Mouse (Mus musculus): ENCODE results near the gene Tsn. TPM values are rescaled to one million over a fixed set of nuclear protein-coding genes. Genes with fewer than 3 reads are reported as not detected.
A peak's percentile ranks its signal among the peaks of the same experiment; 100 is the strongest.

Tsn gene
- total RNA-seq (2021): 10 to 100 TPM; 63.0 to 66.6 TPM
- polyA plus RNA-seq (2012; rRNA removed): 30.9 and 46.3 TPM in 2 replicates
- long read RNA-seq, full-length matches to known transcripts: 53 of 58 reads
- long read RNA-seq, partial matches to known transcripts: 0 of 58 reads
- long read RNA-seq, other reads (novel, unspliced or antisense): 5 of 58 reads

DNA sequence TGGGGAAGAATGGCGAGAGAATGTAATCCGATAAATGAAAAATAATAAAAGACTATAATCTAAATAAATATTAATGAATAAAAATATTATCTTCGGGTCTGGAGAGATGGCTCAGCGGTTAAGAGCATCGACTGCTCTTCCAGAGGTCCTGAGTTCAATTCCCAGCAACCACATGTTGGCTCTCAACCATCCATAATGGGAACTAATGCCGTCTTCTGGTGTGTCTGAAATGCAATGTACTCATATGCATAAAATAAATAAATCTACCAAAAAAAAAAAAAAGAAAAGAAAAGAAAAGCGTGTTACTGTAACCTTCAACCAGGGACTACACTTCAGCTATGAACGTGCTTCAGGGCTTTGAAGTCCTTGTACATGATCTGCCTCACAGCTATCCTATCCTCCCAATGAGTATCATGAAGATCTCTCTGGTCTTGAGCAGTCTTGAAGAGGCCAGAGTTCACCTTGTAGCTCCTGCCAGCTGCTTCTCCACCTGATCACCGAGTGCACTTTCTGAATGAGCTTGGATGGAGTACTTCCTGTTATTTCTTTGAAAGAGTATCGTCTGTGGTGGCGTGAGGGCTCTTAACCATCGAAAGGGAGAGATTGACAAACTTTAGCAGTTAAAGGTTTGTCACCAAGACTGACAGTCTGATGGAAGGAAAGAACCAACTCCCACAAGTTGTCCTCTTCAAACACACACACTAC is at the start of gene Tsn:
Gene Tsn (minus strand): TSS at position 118 of the 705 bp plus-strand sequence.
- intact Hi-C loops (cut with DNase I): no loop called here
- DNase-seq: no peak
- Histone ChIP-seq H3K9ac (ENCODE audit: low read depth, low read length) (peak within 1 kb of the TSS; percentile 97), H3K4me3 (peak within 1 kb of the TSS; percentile 76), H3K36me3 (ENCODE audit: control insufficient read depth, insufficient read depth, low read length) (peaks cover 2% of the 10 kb centered on the region; the same call in 1 of the 2 replicates), H3K4me1 (ENCODE audit: control insufficient read depth, insufficient read depth, low read length) (peaks cover 2% of the 10 kb centered on the region; the same call in 1 of the 2 replicates), H3K27me3 (ENCODE audit: control insufficient read depth, insufficient read depth, low read length) (no peaks in the 10 kb centered on the region), H3K79me2 (replicated peaks; ENCODE audit: control insufficient read depth, insufficient read depth, low read length) (no peaks in the 10 kb centered on the region), H3K27ac (peak within 1 kb of the TSS; percentile 91)
- TF ChIP-seq EP300 (IDR thresholded peaks at IDR 0.05; ENCODE audit: insufficient read depth, low read depth, low read length) (no peak), CTCF (IDR thresholded peaks at IDR 0.05) (no peak), POLR2A (IDR thresholded peaks at IDR 0.05; ENCODE audit: insufficient read depth, low read depth, low read length) (no peak)
- 42% methylated on average over 12 of the region's 12 CpGs for WGBS

DNA sequence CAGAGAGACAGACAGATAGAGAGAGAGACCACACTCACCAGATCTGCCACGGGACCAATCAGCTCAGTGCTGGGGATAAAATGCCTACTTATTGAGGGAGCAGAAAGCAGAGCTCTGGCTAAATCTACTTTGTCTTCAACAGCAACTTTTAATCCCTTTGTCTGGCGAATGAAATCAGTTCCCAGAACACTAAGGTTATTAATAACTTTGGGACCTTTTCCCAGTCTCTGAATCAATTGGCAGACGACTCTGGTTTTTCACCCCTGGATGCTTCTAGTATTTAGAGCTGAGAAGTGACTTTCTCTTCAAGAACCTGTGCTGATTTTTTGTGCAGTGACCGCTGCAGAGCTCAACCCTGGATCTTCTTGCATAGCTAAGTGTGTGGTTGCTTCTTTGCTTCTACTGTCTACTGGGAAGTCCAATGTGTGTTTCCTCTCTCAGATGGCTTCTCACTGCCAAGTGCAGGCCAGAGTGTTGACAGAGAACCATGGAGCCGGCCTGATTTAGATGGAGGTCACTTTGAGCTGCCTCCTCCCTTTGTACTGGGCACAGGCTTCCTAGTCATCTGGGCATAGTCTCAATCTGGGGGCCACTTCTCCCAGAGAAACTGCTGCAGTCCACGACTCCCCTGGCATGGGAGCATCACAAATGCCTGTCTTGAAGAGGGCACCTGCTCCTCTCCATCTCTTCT is 47.7 kb upstream of the Tsn start:
- 32% methylated on average over 6 of the region's 6 CpGs for WGBS
- H3K4me3 ChIP-seq: no peak overlapping the region
- H3K36me3 ChIP-seq (ENCODE audit: control insufficient read depth, insufficient read depth, low read length): no peaks in the 10 kb centered on the region
- intact Hi-C loops (cut with DNase I): loop anchor here (2.0 kb wide), 1 partner anchor 16 kb away; no protein-coding TSS in a partner anchor
- H3K9ac ChIP-seq (ENCODE audit: low read depth, low read length): peak overlapping the region; percentile 44
- peaks cover 7% of the 10 kb centered on the region; the same call in 1 of the 2 replicates for H3K4me1 ChIP-seq (ENCODE audit: control insufficient read depth, insufficient read depth, low read length)
- H3K27ac ChIP-seq: peak overlapping the region; percentile 89
- H3K27me3 ChIP-seq (ENCODE audit: control insufficient read depth, insufficient read depth, low read length): no peaks in the 10 kb centered on the region
- TF ChIP-seq EP300 (IDR thresholded peaks at IDR 0.05; ENCODE audit: insufficient read depth, low read depth, low read length) (0 out of 2 replicates have a peak, but pooled peaks have one; percentile 11), POLR2A (IDR thresholded peaks at IDR 0.05; ENCODE audit: insufficient read depth, low read depth, low read length) (no peak), CTCF (IDR thresholded peaks at IDR 0.05) (no peak)
- DNase-seq: peak; percentile 37 to 71
- no peaks in the 10 kb centered on the region for H3K79me2 ChIP-seq (replicated peaks; ENCODE audit: control insufficient read depth, insufficient read depth, low read length)

DNA sequence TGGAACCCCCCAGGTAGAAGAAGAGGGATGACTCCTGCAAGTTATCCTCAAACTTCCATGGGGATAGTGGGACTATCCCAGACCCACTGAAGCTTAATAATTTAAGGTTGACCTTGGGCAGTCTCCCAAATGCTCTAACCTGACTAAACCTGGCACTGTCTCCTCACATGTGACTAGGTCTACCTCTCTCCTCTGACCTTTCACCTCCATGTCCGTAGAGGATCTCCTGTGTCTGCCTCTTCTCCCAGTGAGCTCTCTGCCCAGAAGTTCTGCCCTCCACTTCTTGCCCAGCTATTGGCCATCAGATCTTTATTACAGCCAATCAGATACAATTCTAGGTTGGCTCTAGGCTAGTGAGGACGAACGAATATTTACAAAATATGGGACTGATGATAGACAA is 38.4 kb upstream of the Tsn start:
- no peaks in the 10 kb centered on the region for H3K4me1 ChIP-seq (ENCODE audit: control insufficient read depth, insufficient read depth, low read length)
- no peak overlapping the region for H3K4me3 ChIP-seq
- 66% methylated on average over 3 of the region's 3 CpGs for WGBS
- H3K27ac ChIP-seq: no peak overlapping the region
- no peak for DNase-seq
- H3K36me3 ChIP-seq (ENCODE audit: control insufficient read depth, insufficient read depth, low read length): no peaks in the 10 kb centered on the region
- H3K79me2 ChIP-seq (replicated peaks; ENCODE audit: control insufficient read depth, insufficient read depth, low read length): no peaks in the 10 kb centered on the region
- no peak for TF ChIP-seq POLR2A (IDR thresholded peaks at IDR 0.05; ENCODE audit: insufficient read depth, low read depth, low read length)
- no peak for TF ChIP-seq CTCF (IDR thresholded peaks at IDR 0.05)
- no peak for TF ChIP-seq EP300 (IDR thresholded peaks at IDR 0.05; ENCODE audit: insufficient read depth, low read depth, low read length)
- intact Hi-C loops (cut with DNase I): no loop called here
- H3K27me3 ChIP-seq (ENCODE audit: control insufficient read depth, insufficient read depth, low read length): no peaks in the 10 kb centered on the region
- H3K9ac ChIP-seq (ENCODE audit: low read depth, low read length): no peak overlapping the region

DNA sequence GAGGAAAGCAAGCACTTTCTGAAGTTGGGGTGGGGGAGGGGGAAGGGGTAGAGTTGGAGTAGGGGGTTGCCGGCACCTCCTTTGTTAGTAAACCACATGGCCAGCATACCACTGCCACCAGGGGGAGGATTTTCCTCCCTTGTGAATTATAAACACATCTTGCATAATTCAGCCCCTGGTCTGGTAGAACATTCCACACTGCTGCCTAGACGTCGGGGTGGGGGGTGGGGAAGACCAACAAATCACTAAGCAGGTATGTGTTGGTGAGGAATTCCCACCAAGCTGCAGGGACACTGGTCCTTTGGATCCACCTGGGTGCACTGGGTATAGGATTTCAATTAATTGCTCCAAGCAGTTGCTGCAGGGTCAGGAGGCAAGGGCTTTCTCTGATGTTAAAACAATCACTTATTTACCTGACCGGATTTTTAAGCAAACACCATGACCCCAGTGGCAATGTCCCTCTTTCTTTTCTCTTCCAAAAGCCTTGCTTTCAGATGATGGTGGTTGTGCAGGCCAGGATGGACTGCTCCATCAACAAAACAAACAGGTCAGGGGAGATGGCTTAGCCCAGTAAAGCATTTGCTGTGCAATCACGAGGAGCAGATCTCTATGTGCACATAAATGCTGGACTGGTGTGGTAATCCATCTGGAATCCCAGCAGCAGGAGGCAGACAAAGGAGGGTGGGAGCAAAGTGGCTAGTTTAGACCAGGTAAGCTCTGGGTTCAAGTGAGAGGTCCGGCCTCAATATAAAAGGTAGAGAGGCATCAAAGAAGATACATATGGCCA is 32.3 kb upstream of the Tsn start:
- 37% methylated on average over 6 of the region's 6 CpGs for WGBS

DNA sequence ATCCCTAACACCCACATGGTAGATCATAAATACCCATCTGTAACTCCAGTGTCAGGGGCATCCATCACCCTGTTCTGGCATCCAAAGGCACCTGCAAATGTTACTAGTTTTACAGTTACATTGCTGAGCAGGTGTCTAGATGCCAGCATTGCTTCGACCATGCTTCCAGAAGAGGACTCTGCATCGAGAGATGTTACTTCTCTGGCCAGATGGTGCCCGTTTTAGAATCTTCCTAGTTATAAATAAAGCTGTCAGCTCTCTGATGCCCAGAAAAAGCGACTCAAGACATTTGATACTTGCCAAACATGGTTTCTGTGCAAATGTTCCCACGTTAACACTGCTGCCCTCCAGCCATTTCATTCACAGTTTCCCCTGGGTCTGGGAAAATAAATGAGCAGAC is 26.4 kb upstream of the Tsn start:
- Histone ChIP-seq H3K27ac (no peak overlapping the region), H3K27me3 (ENCODE audit: control insufficient read depth, insufficient read depth, low read length) (no peaks in the 10 kb centered on the region), H3K36me3 (ENCODE audit: control insufficient read depth, insufficient read depth, low read length) (no peaks in the 10 kb centered on the region), H3K4me3 (no peak overlapping the region), H3K79me2 (replicated peaks; ENCODE audit: control insufficient read depth, insufficient read depth, low read length) (no peaks in the 10 kb centered on the region), H3K4me1 (ENCODE audit: control insufficient read depth, insufficient read depth, low read length) (no peaks in the 10 kb centered on the region), H3K9ac (ENCODE audit: low read depth, low read length) (no peak overlapping the region)
- no peak for DNase-seq
- no peak for TF ChIP-seq EP300 (IDR thresholded peaks at IDR 0.05; ENCODE audit: insufficient read depth, low read depth, low read length)
- TF ChIP-seq POLR2A (IDR thresholded peaks at IDR 0.05; ENCODE audit: insufficient read depth, low read depth, low read length): no peak
- TF ChIP-seq CTCF (IDR thresholded peaks at IDR 0.05): no peak
- 61% methylated on average over 5 of the region's 5 CpGs for whole genome bisulfite sequencing
- intact Hi-C loops (cut with DNase I): loop anchor here (2.0 to 5.0 kb wide), 3 partner anchors 119 to 419 kb away; no protein-coding TSS in a partner anchor

More for the DNA sequence above, 32.3 kb upstream of the Tsn start:
- Histone ChIP-seq H3K79me2 (replicated peaks; ENCODE audit: control insufficient read depth, insufficient read depth, low read length) (no peaks in the 10 kb centered on the region), H3K4me3 (no peak overlapping the region), H3K27me3 (ENCODE audit: control insufficient read depth, insufficient read depth, low read length) (no peaks in the 10 kb centered on the region), H3K36me3 (ENCODE audit: control insufficient read depth, insufficient read depth, low read length) (no peaks in the 10 kb centered on the region), H3K27ac (no peak overlapping the region), H3K4me1 (ENCODE audit: control insufficient read depth, insufficient read depth, low read length) (no peaks in the 10 kb centered on the region), H3K9ac (ENCODE audit: low read depth, low read length) (no peak overlapping the region)
- intact Hi-C loops (cut with DNase I): loop anchor here (2.0 kb wide), 1 partner anchor 15 kb away; no protein-coding TSS in a partner anchor
- TF ChIP-seq EP300 (IDR thresholded peaks at IDR 0.05; ENCODE audit: insufficient read depth, low read depth, low read length) (no peak), POLR2A (IDR thresholded peaks at IDR 0.05; ENCODE audit: insufficient read depth, low read depth, low read length) (no peak), CTCF (IDR thresholded peaks at IDR 0.05) (peak; percentile 37)
- DNase-seq: no peak

Data from heart, adult 2 months (tissue).